Mouse (Mus musculus): ENCODE measurements at regions not wholly inside any gene's neighbourhood (a gene's known extent, or its start where the extent isn't known, plus 50 kb on each side); places are given as distances from the start of the nearest gene placed in this dataset.
A peak's percentile ranks its signal among the peaks of the same experiment; 100 is the strongest.

- Histone ChIP-seq H3K4me1 (peaks cover 14% of the 10 kb centered on the region; the same call in 1 of the 2 replicates), H3K9me3 (replicated peaks) (no peaks in the 10 kb centered on the region), H3K4me3 (no peak overlapping the region), H3K36me3 (no peaks in the 10 kb centered on the region), H3K27me3 (ENCODE audit: low read depth, poor library complexity, severe bottlenecking) (no peaks in the 10 kb centered on the region), H3K27ac (replicated peaks) (no peak overlapping the region)
- no peak for DNase-seq (ENCODE audit: low spot score)
- 89% methylated on average over 4 of the region's 4 CpGs for WGBS
These were observed 749.8 kb downstream of the Inhba start for GRCm38 (mm10) chr13:16761415-16761814.

GRCm38 (mm10) chr13:16762326-16762725 lies 750.7 kb downstream of the Inhba start:
- no peaks in the 10 kb centered on the region for H3K36me3 ChIP-seq
- H3K4me3 ChIP-seq: no peak overlapping the region
- H3K9me3 ChIP-seq (replicated peaks): no peaks in the 10 kb centered on the region
- DNase-seq (ENCODE audit: low spot score): no peak
- H3K27me3 ChIP-seq (ENCODE audit: low read depth, poor library complexity, severe bottlenecking): no peaks in the 10 kb centered on the region
- WGBS: 79% methylated on average over 8 of the region's 8 CpGs
- no peak overlapping the region for H3K27ac ChIP-seq (replicated peaks)
- peaks cover 14% of the 10 kb centered on the region; the same call in 1 of the 2 replicates for H3K4me1 ChIP-seq

- H3K27ac ChIP-seq (replicated peaks): no peak overlapping the region
- no peaks in the 10 kb centered on the region for H3K27me3 ChIP-seq (ENCODE audit: low read depth, poor library complexity, severe bottlenecking)
- 70% methylated on average over 8 of the region's 8 CpGs for WGBS
- H3K4me1 ChIP-seq: peaks cover 14% of the 10 kb centered on the region; the same call in 1 of the 2 replicates
- H3K4me3 ChIP-seq: no peak overlapping the region
- no peaks in the 10 kb centered on the region for H3K36me3 ChIP-seq
- no peak for DNase-seq (ENCODE audit: low spot score)
- H3K9me3 ChIP-seq (replicated peaks): no peaks in the 10 kb centered on the region
These were observed 751.3 kb downstream of the Inhba start for GRCm38 (mm10) chr13:16762727-16763512.

GRCm38 (mm10) chr13:16763746-16764145 lies 752.1 kb downstream of the Inhba start:
- no peaks in the 10 kb centered on the region for H3K36me3 ChIP-seq
- H3K9me3 ChIP-seq (replicated peaks): no peaks in the 10 kb centered on the region
- WGBS: 16% methylated on average over 2 of the region's 2 CpGs
- H3K27me3 ChIP-seq (ENCODE audit: low read depth, poor library complexity, severe bottlenecking): no peaks in the 10 kb centered on the region
- H3K27ac ChIP-seq (replicated peaks): no peak overlapping the region
- no peak for DNase-seq (ENCODE audit: low spot score)
- no peak overlapping the region for H3K4me3 ChIP-seq
- H3K4me1 ChIP-seq: peaks cover 14% of the 10 kb centered on the region; the same call in 1 of the 2 replicates

- H3K27ac ChIP-seq (replicated peaks): 0 out of 2 replicates have a peak overlapping the region, but pooled peaks have one; percentile 14
- peaks cover 16% of the 10 kb centered on the region for H3K4me1 ChIP-seq
- no peaks in the 10 kb centered on the region for H3K9me3 ChIP-seq (replicated peaks)
- no peaks in the 10 kb centered on the region for H3K36me3 ChIP-seq
- DNase-seq (ENCODE audit: low spot score): no peak
- no peaks in the 10 kb centered on the region for H3K27me3 ChIP-seq (ENCODE audit: low read depth, poor library complexity, severe bottlenecking)
- H3K4me3 ChIP-seq: no peak overlapping the region
- WGBS: 20% methylated on average over 2 of the region's 2 CpGs
These were observed 757.8 kb downstream of the Inhba start for GRCm38 (mm10) chr13:16769409-16769808.

GRCm38 (mm10) chr13:16769848-16770422 lies 758.3 kb downstream of the Inhba start:
- H3K27ac ChIP-seq (replicated peaks): 0 out of 2 replicates have a peak overlapping the region, but pooled peaks have one; percentile 14
- no peaks in the 10 kb centered on the region for H3K9me3 ChIP-seq (replicated peaks)
- H3K4me1 ChIP-seq: peaks cover 16% of the 10 kb centered on the region
- no peaks in the 10 kb centered on the region for H3K27me3 ChIP-seq (ENCODE audit: low read depth, poor library complexity, severe bottlenecking)
- no peak overlapping the region for H3K4me3 ChIP-seq
- no peaks in the 10 kb centered on the region for H3K36me3 ChIP-seq
- WGBS: 47% methylated on average over 6 of the region's 6 CpGs
- DNase-seq (ENCODE audit: low spot score): no peak

GRCm38 (mm10) chr13:16771845-16772244 lies 760.2 kb downstream of the Inhba start:
- peaks cover 16% of the 10 kb centered on the region for H3K4me1 ChIP-seq
- WGBS: 90% methylated on average over 4 of the region's 4 CpGs

GRCm38 (mm10) chr13:16805560-16805959 lies 793.9 kb downstream of the Inhba start:
- H3K4me3 ChIP-seq: no peak overlapping the region
- no peak overlapping the region for H3K27ac ChIP-seq (replicated peaks)
- H3K4me1 ChIP-seq: no peaks in the 10 kb centered on the region
- H3K36me3 ChIP-seq: no peaks in the 10 kb centered on the region
- H3K27me3 ChIP-seq (ENCODE audit: low read depth, poor library complexity, severe bottlenecking): no peaks in the 10 kb centered on the region
- no peak for DNase-seq (ENCODE audit: low spot score)
- 59% methylated on average over 3 of the region's 3 CpGs for WGBS
- H3K9me3 ChIP-seq (replicated peaks): no peaks in the 10 kb centered on the region

More at GRCm38 (mm10) chr13:16771845-16772244, 760.2 kb downstream of the Inhba start:
- H3K4me3 ChIP-seq: no peak overlapping the region
- no peak overlapping the region for H3K27ac ChIP-seq (replicated peaks)
- H3K27me3 ChIP-seq (ENCODE audit: low read depth, poor library complexity, severe bottlenecking): no peaks in the 10 kb centered on the region
- no peak for DNase-seq (ENCODE audit: low spot score)
- H3K36me3 ChIP-seq: no peaks in the 10 kb centered on the region
- no peaks in the 10 kb centered on the region for H3K9me3 ChIP-seq (replicated peaks)
